Mouse (Mus musculus): Measurements from ENCODE around the gene Nphp4.

Nphp4 gene

GRCm38 (mm10) chr4:152476427-152477023, at the start of gene Nphp4:
Gene Nphp4 (plus strand): TSS chr4:152476706.
- no peak for DNase-seq

DNA sequence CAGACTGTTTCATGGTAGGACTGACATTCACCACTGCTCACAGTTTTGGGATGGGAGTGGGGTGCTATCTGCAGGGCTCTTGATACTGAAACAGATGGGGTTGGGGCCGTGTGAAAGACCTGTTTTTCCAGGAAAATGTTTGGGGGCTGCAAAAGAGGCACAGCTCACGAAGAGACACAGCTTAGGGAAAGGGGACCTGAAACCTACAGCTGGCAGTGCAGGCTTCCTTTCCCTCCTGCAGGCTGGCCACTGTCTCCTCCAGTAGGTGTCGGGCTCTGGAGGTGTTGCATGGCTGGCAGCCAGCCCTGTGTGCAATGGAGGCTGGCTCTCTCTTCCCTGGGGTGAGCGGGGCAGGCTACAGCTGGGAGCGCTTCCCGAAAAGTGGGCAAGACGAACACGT, 48.2 kb upstream of the Nphp4 start:
- DNase-seq: no peak

DNA sequence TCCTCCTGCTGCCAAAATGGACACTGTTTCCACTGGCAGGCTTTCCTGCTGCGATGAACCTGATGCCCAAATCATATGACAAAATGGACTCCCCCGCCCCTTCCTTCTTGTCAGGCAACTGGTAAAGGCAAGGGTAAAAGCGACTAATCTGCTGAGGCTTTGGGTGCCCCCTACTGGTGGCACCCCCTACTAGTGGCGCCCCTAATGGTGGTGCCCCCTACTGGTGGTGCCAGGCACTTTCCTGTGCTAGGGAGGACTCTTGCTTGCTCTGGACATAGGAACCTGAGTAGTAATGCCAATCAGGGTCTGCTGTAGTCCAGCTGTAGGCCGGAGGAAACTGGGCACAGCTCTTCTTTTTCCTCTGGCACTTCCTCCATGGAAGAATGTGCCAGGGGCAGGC, 44.2 kb upstream of the Nphp4 start:
- peak; percentile 24 for DNase-seq

- peak; percentile 60 for DNase-seq
Measured at GRCm38 (mm10) chr4:152434836-152435235, 41.7 kb upstream of the Nphp4 start.

DNA sequence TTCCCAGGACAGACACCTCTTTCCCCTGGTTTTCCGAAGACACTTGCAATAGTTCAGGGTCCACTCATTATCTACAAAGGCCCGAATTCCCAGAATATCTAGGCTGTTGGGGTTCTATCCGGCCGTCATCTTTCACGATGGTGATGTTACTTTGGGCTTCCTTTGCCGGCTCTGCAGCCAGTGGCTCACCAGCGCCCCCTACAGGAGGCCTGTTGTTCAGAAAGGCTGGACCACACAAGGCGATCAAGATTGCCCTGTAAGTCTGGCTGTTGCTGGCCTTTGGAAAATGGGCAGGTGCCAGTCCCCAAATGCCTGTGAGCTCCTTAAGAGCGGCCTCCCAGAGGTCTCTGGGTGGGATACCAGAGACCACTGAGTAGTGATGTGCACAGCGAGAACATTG, 41.3 kb upstream of the Nphp4 start:
- peak; percentile 39 for DNase-seq

DNA sequence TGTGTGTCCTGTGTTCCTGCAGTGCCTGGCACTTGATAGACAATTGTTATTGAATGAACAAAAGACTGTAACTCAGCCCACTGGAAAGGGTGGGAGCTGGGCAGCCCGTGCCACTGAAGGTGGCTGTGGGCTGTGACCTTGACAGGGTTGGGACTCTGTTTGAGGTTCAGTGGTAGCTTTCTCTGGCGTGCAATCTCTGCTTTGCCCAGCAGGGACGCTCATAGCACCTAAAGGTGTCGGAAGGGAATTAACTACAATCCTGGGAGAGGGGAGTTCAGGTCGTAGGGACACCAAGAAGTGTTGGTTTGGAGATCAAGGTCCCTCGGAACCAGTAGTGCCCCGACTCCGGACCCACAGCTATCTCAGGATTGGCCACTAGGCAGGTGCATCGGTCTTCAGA, 35.6 kb upstream of the Nphp4 start:
- no peak for DNase-seq

DNA sequence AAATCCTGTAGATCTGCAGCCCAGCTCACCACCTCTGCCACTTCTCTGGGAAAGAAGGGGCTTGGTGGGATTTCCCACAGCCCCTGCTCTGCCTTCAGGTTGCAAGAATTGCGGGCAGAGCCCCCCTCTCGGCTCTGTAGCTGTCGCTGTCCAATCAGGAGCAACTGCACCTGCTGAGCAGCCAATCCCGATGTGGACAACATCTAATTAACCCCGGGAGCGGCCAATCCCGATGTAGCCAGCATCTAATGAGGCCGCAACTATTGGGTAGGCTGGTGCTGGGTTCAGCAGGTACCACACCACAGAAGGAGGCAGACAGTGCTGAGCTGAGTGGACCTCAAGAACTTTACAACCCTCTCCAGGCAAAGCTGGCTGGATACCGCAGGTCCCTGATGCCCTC, 35.0 kb upstream of the Nphp4 start:
- DNase-seq: no peak

- DNase-seq: no peak
Measured at GRCm38 (mm10) chr4:152446178-152446577, 30.3 kb upstream of the Nphp4 start.

DNA sequence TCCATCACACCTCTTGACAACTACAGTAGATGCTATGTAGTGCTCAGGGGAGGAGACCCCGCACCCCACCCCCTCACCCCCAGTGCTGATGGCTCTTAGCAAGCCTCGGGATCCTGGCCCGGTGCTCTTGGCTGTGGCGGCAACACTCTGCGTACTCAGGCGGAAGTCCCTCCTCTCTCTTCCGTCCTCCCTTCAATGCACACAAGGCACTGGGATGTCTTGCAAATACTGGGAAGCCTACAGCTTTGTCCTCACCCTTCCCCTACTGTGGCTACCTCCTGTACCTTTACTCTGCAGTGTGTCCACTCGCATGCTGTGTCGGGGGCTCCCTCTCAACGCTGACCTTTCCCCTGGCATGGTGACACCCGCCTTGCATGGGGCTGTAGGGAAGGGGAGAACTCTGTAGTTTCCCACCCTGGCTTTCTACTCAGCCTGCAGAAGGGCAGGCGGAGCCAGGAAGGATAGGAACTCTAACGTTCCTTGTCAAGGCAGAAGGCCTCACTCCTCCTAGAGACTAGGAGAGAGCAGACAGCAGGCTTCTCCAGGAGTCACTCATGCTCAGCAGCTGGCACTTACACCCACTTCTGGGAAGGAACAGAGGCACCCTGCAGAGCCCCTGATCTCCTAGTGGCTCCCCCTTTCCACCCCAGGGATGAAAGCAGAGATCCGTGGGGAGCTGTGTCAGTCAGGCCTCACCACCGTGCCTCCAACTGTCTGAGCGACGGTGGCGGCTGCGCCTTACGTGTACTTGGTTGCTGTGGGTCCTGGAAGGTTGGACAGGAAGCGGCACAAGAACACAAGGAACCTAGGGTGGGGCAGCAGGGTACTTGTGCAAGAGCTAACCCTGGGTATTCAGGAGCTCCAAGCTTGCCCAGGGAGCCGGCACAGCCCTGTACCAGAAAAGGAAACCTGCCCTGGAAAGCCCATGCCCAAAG, 28.5 kb upstream of the Nphp4 start:
- no peak for DNase-seq

DNA sequence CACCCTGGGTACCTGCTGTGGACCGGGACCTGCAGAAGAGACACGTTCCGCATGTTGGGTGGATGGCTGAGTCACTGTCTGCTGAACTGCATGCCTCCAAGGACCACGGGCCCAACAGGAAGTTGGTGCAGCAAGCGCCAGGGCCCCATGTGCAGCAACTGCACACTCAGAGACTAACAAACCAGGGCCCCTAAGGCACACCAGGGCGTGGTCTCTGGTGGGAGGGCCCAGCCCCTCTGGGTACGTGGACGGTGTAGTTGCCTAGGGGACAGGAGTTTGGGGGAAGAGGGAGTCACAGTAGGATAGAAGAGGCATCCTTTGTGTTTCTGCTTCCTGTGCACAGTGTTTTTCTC, 27.9 kb upstream of the Nphp4 start:
- no peak for DNase-seq

GRCm38 (mm10) chr4:152451371-152451770, 25.1 kb upstream of the Nphp4 start:
- no peak for DNase-seq

DNA sequence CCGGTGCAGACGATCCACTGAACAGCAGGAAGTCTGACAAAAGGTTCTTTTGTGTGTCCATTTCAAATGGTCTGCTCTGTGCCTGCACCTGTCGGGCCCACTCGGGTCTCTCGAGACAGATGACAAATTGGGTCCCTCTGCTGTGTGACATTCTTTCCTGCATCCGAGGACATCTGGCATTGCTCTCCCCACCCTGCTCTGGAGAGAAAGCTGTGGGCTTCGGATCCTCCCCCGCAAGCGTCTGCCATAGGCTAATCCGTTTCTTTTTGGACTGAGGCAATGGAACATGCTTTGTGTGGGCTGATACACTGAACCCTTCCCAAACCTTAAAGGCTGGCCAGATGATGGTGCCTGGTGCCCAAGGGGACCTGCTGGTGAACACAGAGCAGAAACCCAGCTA, 23.4 kb upstream of the Nphp4 start:
- no peak for DNase-seq

GRCm38 (mm10) chr4:152454153-152454552, 22.4 kb upstream of the Nphp4 start:
- DNase-seq: no peak

GRCm38 (mm10) chr4:152456609-152457008, 19.9 kb upstream of the Nphp4 start:
- DNase-seq: no peak

DNA sequence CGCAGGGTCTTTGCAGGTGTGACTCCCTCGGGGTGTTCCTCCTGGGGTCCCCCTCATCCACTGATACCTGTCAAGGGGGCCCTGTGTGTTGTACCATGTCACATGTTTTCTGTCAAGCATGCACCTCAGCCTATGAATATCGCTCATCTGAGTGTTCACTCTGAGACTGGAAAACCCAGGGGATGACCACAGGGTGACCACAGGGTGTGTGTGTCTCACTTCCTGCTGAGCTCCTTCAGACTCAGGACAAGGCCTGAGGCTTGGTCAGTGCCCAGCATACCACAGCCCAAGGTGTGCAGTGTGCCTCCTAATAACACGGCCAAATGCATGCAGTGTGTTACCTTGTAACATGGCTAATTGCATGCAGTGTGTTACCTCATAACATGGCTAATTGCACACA, 18.8 kb upstream of the Nphp4 start:
- no peak for DNase-seq

- peak; percentile 85 for DNase-seq
Measured at GRCm38 (mm10) chr4:152462516-152462915, 14.0 kb upstream of the Nphp4 start.

- DNase-seq: peak; percentile 31
Measured at GRCm38 (mm10) chr4:152463147-152463546, 13.4 kb upstream of the Nphp4 start.

DNA sequence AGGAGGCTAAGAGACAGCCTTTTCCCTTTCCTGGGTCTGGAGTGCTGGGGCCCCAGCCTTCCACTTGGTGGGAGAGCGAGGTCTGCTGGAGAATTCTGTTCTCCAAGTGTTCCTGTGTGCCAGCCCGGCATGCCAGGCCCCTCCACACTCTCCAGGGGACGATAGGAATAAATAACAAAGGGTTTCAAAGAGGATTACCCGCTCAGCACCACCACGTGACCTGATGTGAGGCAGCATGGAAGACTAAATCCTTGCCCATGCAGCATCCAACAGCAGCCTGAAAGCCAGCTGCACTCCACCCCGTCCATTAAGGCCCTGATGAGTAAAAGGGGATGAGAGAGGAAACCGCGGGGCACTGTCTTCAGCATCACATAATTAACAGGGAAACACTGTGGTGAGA, 11.4 kb upstream of the Nphp4 start:
- DNase-seq: no peak

DNA sequence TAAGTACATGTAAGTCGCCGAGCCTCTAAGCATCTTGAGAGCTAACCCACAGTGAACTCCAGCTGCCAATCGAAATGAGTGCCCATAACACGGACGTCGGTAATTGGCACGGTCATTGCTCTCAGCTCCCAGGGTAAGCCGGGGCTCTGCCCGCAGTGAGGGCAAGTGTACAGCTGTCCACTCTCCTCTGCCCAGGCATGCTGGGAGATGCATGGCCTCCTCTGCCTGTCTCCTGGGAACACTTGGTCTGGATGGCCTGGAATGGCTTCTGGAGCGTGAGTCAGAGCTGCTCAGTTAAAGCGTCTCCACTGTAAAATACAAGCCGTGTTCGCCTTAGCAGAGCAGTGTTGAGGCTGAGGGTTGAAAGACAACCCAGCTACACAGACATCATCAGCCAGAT, 9.9 kb upstream of the Nphp4 start:
- DNase-seq: no peak

DNA sequence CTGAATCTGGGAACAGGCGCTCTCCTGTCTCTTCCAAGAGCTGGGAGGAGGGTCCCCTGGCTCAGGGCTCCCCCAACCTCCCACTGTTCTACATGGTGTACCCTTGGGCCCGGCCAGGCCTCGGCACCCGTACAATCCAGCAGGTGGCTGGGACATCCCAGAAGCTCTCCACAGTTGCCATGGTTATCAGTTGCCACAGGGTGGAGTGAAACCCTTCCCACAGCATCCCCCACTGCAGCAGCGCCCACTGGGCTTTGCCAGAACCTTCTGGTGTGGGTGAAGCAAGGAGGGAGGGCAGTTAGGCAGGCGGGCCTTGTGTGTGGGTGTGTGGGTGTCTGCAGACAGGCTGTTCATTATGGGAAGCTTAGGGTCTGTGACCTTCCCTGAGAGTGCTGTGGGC, 8.6 kb upstream of the Nphp4 start:
- no peak for DNase-seq

- no peak for DNase-seq
Measured at GRCm38 (mm10) chr4:152475941-152476340, 565 bp upstream of the Nphp4 start.

DNA sequence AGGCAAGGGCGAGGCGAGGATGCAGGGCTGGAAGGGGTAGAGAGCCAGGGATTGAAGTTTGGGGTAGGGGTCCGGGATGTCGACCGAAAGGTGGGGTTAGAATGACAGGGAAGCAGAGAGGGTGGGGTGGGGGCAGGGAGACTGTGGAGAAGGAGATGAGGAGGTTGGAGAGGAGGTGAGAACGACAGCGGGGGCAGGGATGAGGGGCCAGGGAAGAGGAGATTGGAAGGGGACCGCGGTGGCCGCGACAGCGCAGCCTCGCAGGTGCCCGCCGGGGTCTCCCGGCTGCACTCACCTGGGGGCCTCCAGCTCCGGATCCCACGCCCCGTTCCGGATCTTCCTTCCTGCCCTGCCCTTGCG, 580 bp downstream of the Nphp4 start:
- DNase-seq: no peak

DNA sequence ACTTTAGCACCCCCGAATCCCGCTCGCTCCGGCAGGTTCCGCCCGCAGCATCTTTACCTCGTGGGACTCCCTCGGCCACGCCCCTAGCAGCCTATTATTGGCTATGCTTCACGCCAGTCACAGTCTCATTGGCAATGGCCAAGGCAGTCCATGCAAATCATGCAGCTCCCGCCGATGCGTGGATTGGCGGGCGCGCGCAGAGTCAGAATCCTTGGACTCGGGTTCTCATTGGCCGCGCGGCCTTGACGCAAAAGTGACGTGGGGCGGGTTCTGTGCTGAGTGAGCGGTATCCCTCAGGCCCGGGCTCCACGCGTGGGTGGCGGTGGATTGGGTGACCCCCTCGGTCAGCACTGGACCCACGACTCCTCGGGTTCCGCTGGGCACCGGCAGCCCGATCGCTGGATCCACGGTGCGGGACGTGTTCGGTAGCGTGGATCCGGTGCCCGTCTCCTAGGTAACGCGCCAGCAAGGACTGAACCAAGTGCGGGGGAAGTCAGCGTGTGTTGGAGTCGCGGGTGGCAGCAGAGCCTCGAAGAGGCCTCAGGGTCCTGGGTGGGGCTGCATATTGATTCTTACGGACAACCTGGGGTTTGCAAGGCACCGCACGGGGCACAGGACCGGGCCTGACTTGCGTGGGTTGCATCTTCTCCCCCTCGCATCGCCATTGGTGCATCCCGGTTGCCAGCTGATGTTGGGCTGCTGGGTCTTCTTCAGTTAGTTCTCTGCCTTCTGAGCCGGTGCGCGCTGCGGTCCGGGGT, 1.1 kb downstream of the Nphp4 start, which contains the start of gene Kcnab2:
Kcnab2 (minus strand) TSS at position 406 of the 758 bp plus-strand sequence.
- peak; percentile 99 for DNase-seq

GRCm38 (mm10) chr4:152478224-152478567, 1.7 kb downstream of the Nphp4 start:
- DNase-seq: peak; percentile 27

All from kidney, adult 11 months (tissue).